25 mouse cellular contexts compared by ENCODE assay signal in the genomic region with DNA sequence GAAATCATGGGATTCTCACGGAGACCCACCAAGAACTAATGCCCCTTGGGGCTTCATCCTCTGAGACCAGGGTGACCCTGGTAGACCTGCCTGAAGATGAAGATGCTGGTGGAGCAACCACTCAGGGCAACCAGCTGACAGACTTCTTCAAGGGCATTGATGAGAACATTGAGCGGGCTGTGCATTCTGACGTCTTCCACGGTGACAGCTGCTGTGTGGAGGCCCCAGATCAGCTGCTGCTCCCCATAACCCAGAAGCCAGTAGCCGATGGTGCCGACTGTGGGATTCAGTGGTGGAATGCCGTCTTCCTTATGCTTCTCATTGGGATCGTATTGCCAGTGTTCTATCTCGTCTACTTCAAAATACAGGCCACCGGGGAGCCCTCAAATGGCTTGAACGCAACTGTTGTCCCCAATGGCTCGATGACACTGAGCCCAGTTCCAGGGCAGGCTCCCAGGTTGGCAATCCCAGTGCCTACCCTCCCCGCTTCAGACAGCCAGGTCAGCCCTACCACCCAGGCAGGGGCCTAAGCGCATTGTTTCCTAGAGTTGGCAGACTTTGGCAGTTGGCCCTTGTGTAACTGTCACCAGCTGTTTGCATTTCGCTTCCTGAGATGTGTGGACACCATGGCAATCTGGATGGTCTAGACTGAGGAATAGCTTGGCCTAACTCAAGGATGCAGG. TPM values are rescaled to one million over a fixed set of nuclear protein-coding genes. Genes with fewer than 3 reads are reported as not detected.
A peak's percentile ranks its signal among the peaks of the same experiment; 100 is the strongest.
DNase-seq lines count a peak whose midpoint lies in the region; ATAC-seq and TF ChIP-seq lines count a peak whose summit lies in the region.
"Had no signal": no experiment of that assay in that cellular context is flagged by ENCODE, and none has a peak within 500 bp of the region (broad histone marks: within the 10 kb centered on the region; RNA-seq: fewer than 3 reads in every experiment).

No protein-coding gene starts in this region.

- H3K4me2 ChIP-seq in hindbrain, postnatal 0 days (ENCODE audit: low read depth, low read length): no peak overlapping the region
- no peak overlapping the region for H3K4me2 ChIP-seq in hindbrain, embryonic 13.5 days
- H3K4me2 ChIP-seq: embryonic facial prominence, embryonic 12.5 days; forebrain, embryonic 13.5 days; forebrain, embryonic 15.5 days had no signal

- DNase-seq in cerebellum, adult 9-11 months: peak; percentile 13
- no peak for DNase-seq in cerebellum, adult 8-10 months
- peak; percentile 92 for DNase-seq in heart, adult 11 months
- no peak for DNase-seq in heart, adult 18-20 months
- DNase-seq in hindbrain, postnatal 0 days (ENCODE audit: low spot score): peak; percentile 20
- DNase-seq in testis, postnatal 10 days (ENCODE audit: low spot score): peak; percentile 39
- DNase-seq in testis, postnatal 14 days (ENCODE audit: low spot score): no peak
- DNase-seq: adrenal gland, adult 8-10 months; adrenal gland, postnatal 14 days; adrenal gland, postnatal 36 days; B cell, adult 2 months; cerebellum, adult 18-20 months; cerebellum, adult 9-10 months; cerebellum, postnatal 25 days; forebrain, postnatal 0 days had no signal

- no peak overlapping the region for H3K27ac ChIP-seq in hindbrain, postnatal 0 days
- no peak overlapping the region for H3K27ac ChIP-seq in hindbrain, embryonic 13.5 days
- H3K27ac ChIP-seq: embryonic facial prominence, embryonic 10.5 days; embryonic facial prominence, embryonic 12.5 days; forebrain, embryonic 13.5 days; forebrain, embryonic 15.5 days had no signal

- peaks cover 12% of the 10 kb centered on the region; the same call in 1 of the 2 replicates for H3K4me1 ChIP-seq in hindbrain, postnatal 0 days (ENCODE audit: insufficient read depth, low read length)
- H3K4me1 ChIP-seq in hindbrain, embryonic 13.5 days (replicated peaks): peaks cover 24% of the 10 kb centered on the region

- H3K9ac ChIP-seq in hindbrain, postnatal 0 days (replicated peaks; ENCODE audit: low read length): no peak overlapping the region
- H3K9ac ChIP-seq in hindbrain, embryonic 13.5 days: no peak overlapping the region
- H3K9ac ChIP-seq: embryonic facial prominence, embryonic 12.5 days; forebrain, embryonic 13.5 days; forebrain, embryonic 15.5 days; forebrain, postnatal 0 days had no signal

- no peak for ATAC-seq in hindbrain, postnatal 0 days
- ATAC-seq in hindbrain, embryonic 13.5 days (ENCODE audit: low FRiP score): no peak
- ATAC-seq: activated CD4-positive, CD25-positive, alpha-beta regulatory T cell, adult 4 months; CD4-positive, CD25-positive, alpha-beta regulatory T cell, adult 4 months; forebrain, embryonic 13.5 days; forebrain, embryonic 15.5 days; forebrain, postnatal 0 days; Patski had no signal

- H3K36me3 ChIP-seq in hindbrain, postnatal 0 days (ENCODE audit: insufficient read depth, low read length): peaks cover 15% of the 10 kb centered on the region; the same call in 1 of the 2 replicates
- peaks cover 29% of the 10 kb centered on the region for H3K36me3 ChIP-seq in hindbrain, embryonic 13.5 days

- TF ChIP-seq CTCF in hindbrain, postnatal 0 days (IDR thresholded peaks at IDR 0.05; ENCODE audit: low read depth): no peak

- no peaks in the 10 kb centered on the region for H3K9me3 ChIP-seq in hindbrain, postnatal 0 days (ENCODE audit: low read length)
- no peaks in the 10 kb centered on the region for H3K9me3 ChIP-seq in hindbrain, embryonic 13.5 days
- H3K9me3 ChIP-seq: embryonic facial prominence, embryonic 10.5 days; embryonic facial prominence, embryonic 12.5 days; forebrain, embryonic 13.5 days; forebrain, embryonic 15.5 days; G1E had no signal

- no peak overlapping the region for H3K4me3 ChIP-seq in hindbrain, postnatal 0 days (ENCODE audit: low read length)
- no peak overlapping the region for H3K4me3 ChIP-seq in hindbrain, embryonic 13.5 days
- H3K4me3 ChIP-seq: embryonic facial prominence, embryonic 10.5 days; embryonic facial prominence, embryonic 12.5 days; forebrain, embryonic 13.5 days; forebrain, embryonic 15.5 days had no signal

- 76% methylated on average over 15 of the region's 15 CpGs for WGBS in hindbrain, postnatal 0 days
- WGBS in hindbrain, embryonic 13.5 days: 95% methylated on average over 15 of the region's 15 CpGs

- no peaks in the 10 kb centered on the region for H3K27me3 ChIP-seq in hindbrain, postnatal 0 days (ENCODE audit: insufficient read depth, low read length)
- H3K27me3 ChIP-seq in hindbrain, embryonic 13.5 days: no peaks in the 10 kb centered on the region
- H3K27me3 ChIP-seq: CH12.LX; embryonic facial prominence, embryonic 12.5 days; forebrain, embryonic 13.5 days; forebrain, embryonic 15.5 days; Patski had no signal

RNA-seq across cellular contexts. Expression of a gene that starts 3.7 kb away (rescaled TPM):
- total RNA-seq in heart, adult 18-20 months (2021): 10 to 100 TPM; 15.2 to 18.1 TPM
- total RNA-seq in hindbrain, postnatal 0 days (2014; rRNA removed): 32.2 and 41.9 TPM in 2 replicates
- polyA plus RNA-seq in hindbrain, postnatal 0 days (2015; fragmentation: Nextera tagmentation; extraction: Ambion mirVana): 39.5 and 44.6 TPM in 2 replicates
- 31.6 and 32.7 TPM in 2 replicates for polyA plus RNA-seq in hindbrain, embryonic 13.5 days (2015; fragmentation: Nextera tagmentation; extraction: Ambion mirVana)

Comparison
In these comparisons a context has a peak if more than half of its experiments do, and no peak if none do; other contexts are left out.
1. DNase-seq: peak in cerebellum, adult 9-11 months (single experiment), heart, adult 11 months (single experiment), hindbrain, postnatal 0 days (single experiment) and testis, postnatal 10 days (single experiment); none in cerebellum, adult 8-10 months (single experiment), heart, adult 18-20 months (0 of 2) and testis, postnatal 14 days (single experiment).